Mouse (Mus musculus): ENCODE results near the gene Deaf1. TPM values are rescaled to one million over a fixed set of nuclear protein-coding genes. Genes with fewer than 3 reads are reported as not detected.

The Deaf1 gene
- polyA plus RNA-seq, 1 experiment from 2014 or later: 16.3 TPM

- peaks cover 16% of the 10 kb centered on the region for H3K4me1 ChIP-seq (replicated peaks)
- ATAC-seq (ENCODE audit: low read depth) (no peak), DNase-seq (no peak)
- no peak overlapping the region for H3K4me3 ChIP-seq (replicated peaks)
- H3K27ac ChIP-seq: no peak overlapping the region
- H3K9me3 ChIP-seq (replicated peaks): no peaks in the 10 kb centered on the region
- no peak overlapping the region for H3K9ac ChIP-seq
- peaks cover 27% of the 10 kb centered on the region for H3K27me3 ChIP-seq
- no peaks in the 10 kb centered on the region for H3K36me3 ChIP-seq
- no peak overlapping the region for H3K4me2 ChIP-seq
- WGBS (ENCODE audit: insufficient replicate concordance): 75% methylated on average over 9 of the region's 9 CpGs
Measured at GRCm38 (mm10) chr7:141275356-141275755, 52.1 kb downstream of the Deaf1 start.

- peaks cover 18% of the 10 kb centered on the region; the same call in 1 of the 2 replicates for H3K27me3 ChIP-seq
- ATAC-seq (ENCODE audit: low read depth): no peak
Measured at GRCm38 (mm10) chr7:141270631-141271030, 56.9 kb downstream of the Deaf1 start.

GRCm38 (mm10) chr7:141269273-141269545, 58.3 kb downstream of the Deaf1 start:
- Histone ChIP-seq H3K27ac (no peak overlapping the region), H3K4me1 (replicated peaks) (peaks cover 34% of the 10 kb centered on the region), H3K9ac (peak overlapping the region; percentile 41; the same call in 1 of the 2 replicates), H3K4me3 (replicated peaks) (peak overlapping the region; percentile 19; the same call in 1 of the 2 replicates), H3K9me3 (replicated peaks) (no peaks in the 10 kb centered on the region), H3K36me3 (peaks cover 4% of the 10 kb centered on the region), H3K27me3 (peaks cover 18% of the 10 kb centered on the region; the same call in 1 of the 2 replicates), H3K4me2 (peak overlapping the region; percentile 61)
- DNase-seq (no peak), ATAC-seq (ENCODE audit: low read depth) (no peak)
- WGBS (ENCODE audit: insufficient replicate concordance): 39% methylated on average over 14 of the region's 14 CpGs

More at GRCm38 (mm10) chr7:141270631-141271030, 56.9 kb downstream of the Deaf1 start:
- Histone ChIP-seq H3K4me2 (no peak overlapping the region), H3K27ac (no peak overlapping the region), H3K36me3 (no peaks in the 10 kb centered on the region), H3K9me3 (replicated peaks) (no peaks in the 10 kb centered on the region), H3K9ac (no peak overlapping the region), H3K4me3 (replicated peaks) (no peak overlapping the region), H3K4me1 (replicated peaks) (peaks cover 20% of the 10 kb centered on the region)
- DNase-seq: no peak
- 73% methylated on average over 3 of the region's 3 CpGs for WGBS (ENCODE audit: insufficient replicate concordance)

- Histone ChIP-seq H3K27me3 (peaks cover 18% of the 10 kb centered on the region; the same call in 1 of the 2 replicates), H3K9me3 (replicated peaks) (no peaks in the 10 kb centered on the region), H3K4me3 (replicated peaks) (peak overlapping the region; percentile 19; the same call in 1 of the 2 replicates), H3K9ac (peak overlapping the region; percentile 41; the same call in 1 of the 2 replicates), H3K4me1 (replicated peaks) (peaks cover 39% of the 10 kb centered on the region), H3K27ac (no peak overlapping the region; the same call in 1 of the 2 replicates), H3K4me2 (peak overlapping the region; percentile 61), H3K36me3 (peaks cover 9% of the 10 kb centered on the region)
- DNase-seq: no peak
- no peak for ATAC-seq (ENCODE audit: low read depth)
- WGBS (ENCODE audit: insufficient replicate concordance): 21% methylated on average over 24 of the region's 24 CpGs
Measured at GRCm38 (mm10) chr7:141268466-141269272, 58.8 kb downstream of the Deaf1 start.

- Histone ChIP-seq H3K27me3 (peaks cover 18% of the 10 kb centered on the region; the same call in 1 of the 2 replicates), H3K4me3 (replicated peaks) (peak within 1 kb of the TSS; percentile 75), H3K36me3 (peaks cover 36% of the 10 kb centered on the region), H3K4me1 (replicated peaks) (peaks cover 39% of the 10 kb centered on the region), H3K4me2 (peak within 1 kb of the TSS; percentile 88), H3K27ac (peak within 1 kb of the TSS; percentile 66), H3K9ac (peak within 1 kb of the TSS; percentile 80), H3K9me3 (replicated peaks) (no peaks in the 10 kb centered on the region)
- ATAC-seq (ENCODE audit: low read depth): peak; percentile 80
- WGBS (ENCODE audit: insufficient replicate concordance): 5% methylated on average over 25 of the region's 25 CpGs
- peak; percentile 77 for DNase-seq
Measured at GRCm38 (mm10) chr7:141265739-141266561, 61.5 kb downstream of the Deaf1 start, which contains the start of gene Irf7. Gene Irf7 (minus strand): TSS chr7:141266481.

GRCm38 (mm10) chr7:141265411-141265738, 62.1 kb downstream of the Deaf1 start:
- 0 out of 2 replicates have a peak, but pooled peaks have one; percentile 7 for ATAC-seq (ENCODE audit: low read depth)
- peak overlapping the region; percentile 8; the same call in 1 of the 2 replicates for H3K27ac ChIP-seq
- WGBS (ENCODE audit: insufficient replicate concordance): 35% methylated on average over 11 of the region's 11 CpGs

GRCm38 (mm10) chr7:141264761-141265410, 62.6 kb downstream of the Deaf1 start:
- Histone ChIP-seq H3K4me1 (replicated peaks) (peaks cover 39% of the 10 kb centered on the region), H3K9me3 (replicated peaks) (no peaks in the 10 kb centered on the region), H3K9ac (peak overlapping the region; percentile 80), H3K27ac (peak overlapping the region; percentile 29; the same call in 1 of the 2 replicates), H3K4me3 (replicated peaks) (peak overlapping the region; percentile 75), H3K27me3 (peaks cover 14% of the 10 kb centered on the region; the same call in 1 of the 2 replicates), H3K4me2 (peak overlapping the region; percentile 88), H3K36me3 (peaks cover 47% of the 10 kb centered on the region)
- DNase-seq (peak; percentile 43), ATAC-seq (ENCODE audit: low read depth) (peak; percentile 37)
- WGBS (ENCODE audit: insufficient replicate concordance): 14% methylated on average over 12 of the region's 12 CpGs

More at GRCm38 (mm10) chr7:141265411-141265738, 62.1 kb downstream of the Deaf1 start:
- peaks cover 18% of the 10 kb centered on the region; the same call in 1 of the 2 replicates for H3K27me3 ChIP-seq
- H3K36me3 ChIP-seq: peaks cover 42% of the 10 kb centered on the region
- no peaks in the 10 kb centered on the region for H3K9me3 ChIP-seq (replicated peaks)
- peaks cover 39% of the 10 kb centered on the region for H3K4me1 ChIP-seq (replicated peaks)
- H3K9ac ChIP-seq: peak overlapping the region; percentile 80
- no peak for DNase-seq
- H3K4me3 ChIP-seq (replicated peaks): peak overlapping the region; percentile 75
- peak overlapping the region; percentile 88 for H3K4me2 ChIP-seq

- H3K4me2 ChIP-seq: peak overlapping the region; percentile 88; the same call in 1 of the 2 replicates
- no peak for DNase-seq
- H3K4me1 ChIP-seq (replicated peaks): peaks cover 37% of the 10 kb centered on the region
- 72% methylated on average over 11 of the region's 11 CpGs for WGBS (ENCODE audit: insufficient replicate concordance)
- H3K9ac ChIP-seq: peak overlapping the region; percentile 80; the same call in 1 of the 2 replicates
- no peak overlapping the region; the same call in 1 of the 2 replicates for H3K4me3 ChIP-seq (replicated peaks)
- ATAC-seq (ENCODE audit: low read depth): no peak
- no peaks in the 10 kb centered on the region for H3K9me3 ChIP-seq (replicated peaks)
- 0 out of 2 replicates have a peak, but pooled peaks cover 8% of the 10 kb centered on the region for H3K27me3 ChIP-seq
- H3K27ac ChIP-seq: peak overlapping the region; percentile 29; the same call in 1 of the 2 replicates
- H3K36me3 ChIP-seq: peaks cover 54% of the 10 kb centered on the region
Measured at GRCm38 (mm10) chr7:141264041-141264700, 63.3 kb downstream of the Deaf1 start.

GRCm38 (mm10) chr7:141263640-141264039, 63.9 kb downstream of the Deaf1 start:
- H3K4me2 ChIP-seq: no peak overlapping the region
- H3K36me3 ChIP-seq: peaks cover 60% of the 10 kb centered on the region
- WGBS (ENCODE audit: insufficient replicate concordance): 88% methylated on average over 13 of the region's 13 CpGs
- H3K4me3 ChIP-seq (replicated peaks): no peak overlapping the region
- 0 out of 2 replicates have a peak, but pooled peaks cover 3% of the 10 kb centered on the region for H3K27me3 ChIP-seq
- no peaks in the 10 kb centered on the region for H3K9me3 ChIP-seq (replicated peaks)
- peaks cover 31% of the 10 kb centered on the region for H3K4me1 ChIP-seq (replicated peaks)
- ATAC-seq (ENCODE audit: low read depth): no peak
- no peak for DNase-seq
- H3K27ac ChIP-seq: no peak overlapping the region
- H3K9ac ChIP-seq: no peak overlapping the region

- Histone ChIP-seq H3K27me3 (no peaks in the 10 kb centered on the region), H3K9ac (no peak overlapping the region), H3K4me3 (replicated peaks) (no peak overlapping the region), H3K4me1 (replicated peaks) (peaks cover 26% of the 10 kb centered on the region), H3K36me3 (peaks cover 81% of the 10 kb centered on the region), H3K4me2 (no peak overlapping the region), H3K9me3 (replicated peaks) (no peaks in the 10 kb centered on the region), H3K27ac (no peak overlapping the region)
- 80% methylated on average over 3 of the region's 3 CpGs for WGBS (ENCODE audit: insufficient replicate concordance)
- DNase-seq (no peak), ATAC-seq (ENCODE audit: low read depth) (no peak)
Measured at GRCm38 (mm10) chr7:141261480-141261879, 66.0 kb downstream of the Deaf1 start.

All from liver, embryonic 13.5 days (tissue).